Mouse (Mus musculus): ENCODE measurements at regions not wholly inside any gene's neighbourhood (a gene's known extent, or its start where the extent isn't known, plus 50 kb on each side); places are given as distances from the start of the nearest gene placed in this dataset.

DNA sequence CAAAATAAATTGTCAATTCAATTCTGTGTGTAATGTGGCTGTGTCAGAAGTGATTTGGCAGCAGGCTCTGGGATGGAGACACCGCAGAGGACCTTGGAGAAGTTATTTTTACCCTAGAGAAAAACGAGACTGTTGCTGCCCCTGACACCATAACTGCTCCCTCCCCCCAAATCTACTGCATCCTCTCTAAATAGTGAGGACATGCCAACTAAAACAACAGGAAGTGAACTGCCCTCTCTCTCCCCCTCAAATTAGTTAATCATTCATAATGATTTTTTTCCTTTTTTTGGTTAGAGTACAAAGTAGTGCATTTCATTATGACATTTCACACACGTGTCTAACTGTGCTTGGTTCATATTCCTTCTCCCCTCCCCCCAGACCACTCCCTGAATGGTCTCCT is 55.6 kb upstream of the Pias1 start:
- TF ChIP-seq CTCF (IDR thresholded peaks at IDR 0.05; ENCODE audit: control insufficient read depth, insufficient read depth, insufficient read length) (no peak), MAX (IDR thresholded peaks at IDR 0.05) (no peak), MYOD1 (IDR thresholded peaks at IDR 0.05; ENCODE audit: control insufficient read depth, insufficient read length, low read depth) (no peak), CEBPB (IDR thresholded peaks at IDR 0.05; ENCODE audit: low read depth) (no peak), USF1 (IDR thresholded peaks at IDR 0.05; ENCODE audit: low read depth) (no peak), MYOG (IDR thresholded peaks at IDR 0.05; ENCODE audit: control insufficient read depth, extremely low read depth, insufficient read length) (no peak), FOSL1 (IDR thresholded peaks at IDR 0.05; ENCODE audit: insufficient read depth, low read length, poor library complexity, severe bottlenecking) (no peak)
